Mouse (Mus musculus) midbrain, postnatal 0 days (tissue): ENCODE results near the gene Foxk2. TPM values are rescaled to one million over a fixed set of nuclear protein-coding genes. Genes with fewer than 3 reads are reported as not detected.
"Not testable (repeated sequence)": the region's sequence is repeated elsewhere in the genome, so short reads cannot be mapped to it uniquely, and the experiment has no call there.

Source experiments
- ATAC-seq: fragments of 200-750 bp; cut with Nextera tagmentation; 2 replicates; pipeline ENCODE4 v1.8.0; 2017; ENCODE audit warnings: moderate number of reproducible peaks, mild to moderate bottlenecking, moderate TSS enrichment, moderate library complexity; ENCODE audit not compliant: low FRiP score
- DNase-seq: peaks from one replicate; pipeline ENCODE4 v3.0.0-alpha.2; 2015; ENCODE audit warnings: low spot score
- H3K27ac ChIP-seq: fragments of 300-500 bp; sonication (generic); 2 replicates; pipeline ENCODE4 v1.5.1; 2014; ENCODE audit warnings: low read depth, mild to moderate bottlenecking, low read length, mixed read lengths
- H3K27me3 ChIP-seq: fragments of 300-500 bp; sonication (generic); 2 replicates; pipeline ENCODE4 v1.6.1; 2014; ENCODE audit warnings: low read length, control low read depth, mixed read lengths; ENCODE audit not compliant: insufficient read depth
- H3K36me3 ChIP-seq: fragments of 300-500 bp; sonication (generic); 2 replicates; pipeline ENCODE4 v1.6.1; 2014; ENCODE audit warnings: low read length, control low read depth, mixed read lengths; ENCODE audit not compliant: insufficient read depth
- H3K4me1 ChIP-seq: fragments of 300-500 bp; sonication (generic); 2 replicates; pipeline ENCODE4 v1.6.1; 2014; ENCODE audit warnings: mild to moderate bottlenecking, control low read depth, antibody characterized with exemption, low read length, mixed read lengths; ENCODE audit not compliant: insufficient read depth
- H3K4me2 ChIP-seq: fragments of 300-500 bp; sonication (generic); 2 replicates; pipeline ENCODE4 v1.6.1; 2014; ENCODE audit warnings: low read depth, mild to moderate bottlenecking, low read length, mixed read lengths; ENCODE audit not compliant: poor library complexity, severe bottlenecking
- H3K4me3 ChIP-seq: fragments of 300-500 bp; sonication (generic); 2 replicates; pipeline ENCODE4 v1.5.1; 2014; ENCODE audit warnings: low read depth, mild to moderate bottlenecking, low read length, moderate library complexity
- H3K9ac ChIP-seq: fragments of 300-500 bp; sonication (generic); replicated peaks from 2 replicates; pipeline ENCODE4 v1.6.1; 2014; ENCODE audit warnings: mild to moderate bottlenecking, low read length, moderate library complexity, mixed read lengths; ENCODE audit not compliant: poor library complexity, severe bottlenecking
- H3K9me3 ChIP-seq: fragments of 300-500 bp; sonication (generic); 2 replicates; pipeline ENCODE4 v1.6.1; 2016; ENCODE audit warnings: low read length, control low read depth
- CTCF ChIP-seq: IDR thresholded peaks from 2 replicates; pipeline ENCODE4 v1.5.1; 2016; ENCODE audit warnings: antibody characterized with exemption, mild to moderate bottlenecking
- WGBS: fragments of 180-500 bp; shearing (Covaris S2); extraction: QIAGEN DNeasy Blood & Tissue Kit; methylation state at CpG from one replicate; pipeline ENCODE4 v1.1.7; 2014; 5-methylcytosine and 5-hydroxymethylcytosine counted together
- polyA plus RNA-seq: library from polyadenylated mRNA; unstranded; fragments of >200 nt; fragmentation: Nextera tagmentation; extraction: Ambion mirVana; gene quantifications from 2 replicates; pipeline ENCODE4 v1.2.1, GENCODE M21; 2015
- total RNA-seq: library from RNA; depleted of rRNA; stranded (reverse); fragments of >200 nt; gene quantifications from 2 replicates; pipeline ENCODE4 v1.2.3, GENCODE M21; 2014; rRNA removed

The Foxk2 gene
- total and polyA plus RNA-seq, 2 experiments from 2014 or later = 13.2 to 92.9 TPM

- H3K27ac ChIP-seq = no peak overlapping the region
- H3K36me3 ChIP-seq = peaks cover 15% of the 10 kb centered on the region
- H3K4me2 ChIP-seq = no peak overlapping the region
- no peaks in the 10 kb centered on the region for H3K4me1 ChIP-seq
- no peak for DNase-seq
- no peak for ATAC-seq
- no peak for TF ChIP-seq CTCF
- H3K9ac ChIP-seq = no peak overlapping the region
- 84% methylated on average over 2 of the region's 2 CpGs for WGBS
- no peaks in the 10 kb centered on the region for H3K27me3 ChIP-seq
- H3K4me3 ChIP-seq = no peak overlapping the region
- H3K9me3 ChIP-seq = no peaks in the 10 kb centered on the region
These were observed 87.2 kb downstream of the Foxk2 start for GRCm38 (mm10) chr11:121347036-121347435.

DNA sequence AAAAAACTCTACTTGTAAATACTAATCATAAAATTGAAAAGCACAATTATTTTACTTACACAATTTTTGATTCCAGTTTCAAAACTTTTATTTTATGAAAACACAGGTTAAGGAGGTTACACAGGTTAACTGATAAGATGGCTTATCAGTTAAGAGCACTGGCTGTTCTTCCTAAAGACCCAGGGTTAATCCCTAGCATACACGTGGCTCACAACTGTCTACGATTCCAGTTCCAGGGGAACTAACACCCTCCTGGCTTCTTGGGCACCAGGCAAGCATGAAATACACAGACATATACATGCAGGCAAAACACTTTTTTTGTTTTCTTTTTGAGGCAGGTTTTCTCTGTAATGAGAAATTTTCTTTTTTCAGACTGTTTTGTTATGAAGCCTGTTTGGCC, 88.4 kb downstream of the Foxk2 start:
- no peak for DNase-seq
- no peak for TF ChIP-seq CTCF
- Histone ChIP-seq H3K4me1 (peaks cover 10% of the 10 kb centered on the region; the same call in 1 of the 2 replicates), H3K4me3 (no peak overlapping the region), H3K27me3 (no peaks in the 10 kb centered on the region), H3K36me3 (peaks cover 15% of the 10 kb centered on the region), H3K27ac (no peak overlapping the region), H3K9me3 (no peaks in the 10 kb centered on the region), H3K9ac (no peak overlapping the region), H3K4me2 (no peak overlapping the region)
- ATAC-seq = no peak
- WGBS = 93% methylated on average over 2 of the region's 2 CpGs

GRCm38 (mm10) chr11:121348727-121349126, 88.9 kb downstream of the Foxk2 start:
- not testable (repeated sequence) for H3K9ac ChIP-seq, ATAC-seq
- 89% methylated on average over 3 of the region's 3 CpGs for WGBS

GRCm38 (mm10) chr11:121353326-121354090, 93.7 kb downstream of the Foxk2 start:
- ATAC-seq = peak; percentile 38; the same call in 1 of the 2 replicates
- Histone ChIP-seq H3K4me3 (peak overlapping the region; percentile 94), H3K9ac (peak overlapping the region; percentile 91), H3K36me3 (no peaks in the 10 kb centered on the region), H3K4me2 (peak overlapping the region; percentile 82), H3K27ac (peak overlapping the region; percentile 91), H3K9me3 (no peaks in the 10 kb centered on the region), H3K27me3 (no peaks in the 10 kb centered on the region), H3K4me1 (peaks cover 16% of the 10 kb centered on the region; the same call in 1 of the 2 replicates)
- peak; percentile 12 for DNase-seq
- 4% methylated on average over 36 of the region's 41 CpGs for WGBS
- TF ChIP-seq CTCF = peak; percentile 38; the same call in 1 of the 2 replicates

More at GRCm38 (mm10) chr11:121348727-121349126, 88.9 kb downstream of the Foxk2 start:
- peaks cover 15% of the 10 kb centered on the region for H3K36me3 ChIP-seq
- peaks cover 12% of the 10 kb centered on the region; the same call in 1 of the 2 replicates for H3K4me1 ChIP-seq
- H3K27ac ChIP-seq, H3K4me2 ChIP-seq, H3K4me3 ChIP-seq, H3K27me3 ChIP-seq, H3K9me3 ChIP-seq, DNase-seq: not testable (repeated sequence)

GRCm38 (mm10) chr11:121354091-121354707, 94.4 kb downstream of the Foxk2 start, which contains the start of gene Wdr45b:
Gene Wdr45b, minus strand, starts transcription at chr11:121354445.
- Histone ChIP-seq H3K9ac (peak within 1 kb of the TSS; percentile 91), H3K27me3 (no peaks in the 10 kb centered on the region), H3K9me3 (no peaks in the 10 kb centered on the region), H3K4me1 (peaks cover 16% of the 10 kb centered on the region; the same call in 1 of the 2 replicates), H3K27ac (peak within 1 kb of the TSS; percentile 91), H3K4me3 (peak within 1 kb of the TSS; percentile 94), H3K4me2 (peak within 1 kb of the TSS; percentile 82), H3K36me3 (no peaks in the 10 kb centered on the region)
- DNase-seq (peak; percentile 97), ATAC-seq (peak; percentile 93)
- WGBS = under 1% methylated on average over 69 of the region's 69 CpGs
- 0 out of 2 replicates have a peak, but pooled peaks have one; percentile 7 for TF ChIP-seq CTCF

Other genes with a start within 250 kb of the Foxk2 start
- not detected in 2 replicates for gene Cd7, start 220.6 kb upstream of the Foxk2 start, total RNA-seq
- not detected in 2 replicates for gene Cd7, start 220.6 kb upstream of the Foxk2 start, polyA plus RNA-seq
- not detected in 2 replicates for gene Sectm1b, start 196.4 kb upstream of the Foxk2 start, total RNA-seq
- gene Sectm1b, start 196.4 kb upstream of the Foxk2 start, polyA plus RNA-seq = not detected in 2 replicates
- not detected in 2 replicates for gene Sectm1a, start 178.8 kb upstream of the Foxk2 start, total RNA-seq
- gene Sectm1a, start 178.8 kb upstream of the Foxk2 start, polyA plus RNA-seq = not detected in 2 replicates
- not detected in 2 replicates for gene Tex19.2, start 141.3 kb upstream of the Foxk2 start, total RNA-seq
- gene Tex19.2, start 141.3 kb upstream of the Foxk2 start, polyA plus RNA-seq = not detected in 2 replicates
- gene Tex19.1, start 113.8 kb upstream of the Foxk2 start, total RNA-seq = not detected in 2 replicates
- not detected in 2 replicates for gene Tex19.1, start 113.8 kb upstream of the Foxk2 start, polyA plus RNA-seq
- 0.33 and 0.66 TPM in 2 replicates for gene Uts2r, start 99.7 kb upstream of the Foxk2 start, total RNA-seq
- gene Uts2r, start 99.7 kb upstream of the Foxk2 start, polyA plus RNA-seq = 1.1 and 1.5 TPM in 2 replicates
- gene Hexdc, start 55.6 kb upstream of the Foxk2 start, total RNA-seq = 85.2 and 87.4 TPM in 2 replicates
- gene Hexdc, start 55.6 kb upstream of the Foxk2 start, polyA plus RNA-seq = 37.4 and 38.1 TPM in 2 replicates
- 8.9 and 12.0 TPM in 2 replicates for gene Ogfod3, start 55.3 kb upstream of the Foxk2 start, total RNA-seq
- gene Ogfod3, start 55.3 kb upstream of the Foxk2 start, polyA plus RNA-seq = 25.2 and 32.5 TPM in 2 replicates
- 26.5 and 29.1 TPM in 2 replicates for gene Cybc1, start 30.7 kb upstream of the Foxk2 start, total RNA-seq
- 18.7 and 20.9 TPM in 2 replicates for gene Cybc1, start 30.7 kb upstream of the Foxk2 start, polyA plus RNA-seq
- gene Narf, start 22.7 kb upstream of the Foxk2 start, total RNA-seq = 112 and 129 TPM in 2 replicates
- 37.4 and 38.0 TPM in 2 replicates for gene Narf, start 22.7 kb upstream of the Foxk2 start, polyA plus RNA-seq
- gene Wdr45b, start 94.5 kb downstream of the Foxk2 start, total RNA-seq = 71.9 and 72.5 TPM in 2 replicates
- 87.1 and 89.2 TPM in 2 replicates for gene Wdr45b, start 94.5 kb downstream of the Foxk2 start, polyA plus RNA-seq
- gene Rab40b, start 128.3 kb downstream of the Foxk2 start, total RNA-seq = 15.0 and 18.3 TPM in 2 replicates
- gene Rab40b, start 128.3 kb downstream of the Foxk2 start, polyA plus RNA-seq = 14.8 and 15.7 TPM in 2 replicates
- 17.2 and 22.4 TPM in 2 replicates for gene Fn3krp, start 161.4 kb downstream of the Foxk2 start, total RNA-seq
- gene Fn3krp, start 161.4 kb downstream of the Foxk2 start, polyA plus RNA-seq = 8.3 and 9.0 TPM in 2 replicates
- gene Fn3k, start 174.9 kb downstream of the Foxk2 start, total RNA-seq = 2.2 and 8.2 TPM in 2 replicates
- gene Fn3k, start 174.9 kb downstream of the Foxk2 start, polyA plus RNA-seq = 3.7 and 3.9 TPM in 2 replicates
- 87.9 and 104 TPM in 2 replicates for gene Tbcd, start 192.0 kb downstream of the Foxk2 start, total RNA-seq
- gene Tbcd, start 192.0 kb downstream of the Foxk2 start, polyA plus RNA-seq = 56.5 and 58.4 TPM in 2 replicates